Mouse (Mus musculus) embryo, embryonic 10.5 days (tissue): ENCODE data around the gene Rmi2.
"Not testable (repeated sequence)": the region's sequence is repeated elsewhere in the genome, so short reads cannot be mapped to it uniquely, and the experiment has no call there.

Experiments used
- DNase-seq: peaks from one replicate; pipeline ENCODE4 v3.0.0-alpha.2; 2015; ENCODE audit warnings: low spot score

Rmi2 gene

DNA sequence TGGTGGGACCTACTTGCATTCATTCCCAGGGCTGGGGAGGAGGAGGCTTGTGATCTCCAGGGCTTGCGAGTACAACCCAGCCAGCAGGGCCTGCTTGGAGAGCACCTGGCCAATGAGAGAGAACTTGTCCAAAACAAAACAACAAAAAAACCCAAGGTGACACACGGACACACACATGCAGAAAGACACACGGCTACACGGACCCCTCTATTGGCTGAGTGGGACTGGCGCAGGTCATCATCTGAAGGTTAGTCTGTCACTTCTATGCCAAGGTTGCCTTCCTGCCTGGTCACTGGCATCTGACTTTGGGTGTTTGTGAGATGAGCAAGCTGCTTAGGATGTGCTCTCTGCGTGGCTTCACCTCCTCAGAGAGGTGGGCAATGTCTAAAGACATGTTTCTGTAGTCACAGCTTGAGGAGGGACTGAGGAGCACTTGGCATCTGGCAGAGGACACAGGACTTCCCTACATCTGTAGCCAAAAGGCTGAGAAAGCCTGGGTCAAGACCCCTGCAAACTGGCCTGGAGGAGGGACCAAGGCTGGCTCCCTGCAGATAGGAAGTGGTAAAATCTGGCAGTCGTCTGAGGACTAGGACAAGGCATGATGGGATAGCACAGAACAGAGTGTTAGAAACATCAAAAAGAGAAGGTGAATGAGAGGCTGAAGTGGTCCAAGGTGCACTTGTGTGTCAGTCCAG, 6.9 kb upstream of the Rmi2 start:
- no peak for DNase-seq

DNA sequence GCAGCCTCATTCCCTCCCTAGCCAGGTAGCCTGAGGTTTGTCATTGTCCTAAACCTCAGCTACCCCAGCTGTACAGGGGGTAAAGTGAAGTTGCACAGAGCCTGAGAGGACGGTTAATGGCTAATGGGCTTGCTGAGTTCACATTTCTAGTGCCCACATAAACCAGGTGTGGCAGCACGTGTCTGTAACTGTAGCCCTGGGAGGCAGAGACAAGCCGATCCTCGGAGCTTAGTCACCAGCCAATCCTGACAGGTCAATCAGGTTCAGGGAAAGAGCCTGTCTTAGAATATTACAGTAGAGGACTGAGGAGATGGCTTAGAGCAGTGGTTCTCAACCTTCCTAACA, 6.4 kb upstream of the Rmi2 start:
- DNase-seq: no peak

DNA sequence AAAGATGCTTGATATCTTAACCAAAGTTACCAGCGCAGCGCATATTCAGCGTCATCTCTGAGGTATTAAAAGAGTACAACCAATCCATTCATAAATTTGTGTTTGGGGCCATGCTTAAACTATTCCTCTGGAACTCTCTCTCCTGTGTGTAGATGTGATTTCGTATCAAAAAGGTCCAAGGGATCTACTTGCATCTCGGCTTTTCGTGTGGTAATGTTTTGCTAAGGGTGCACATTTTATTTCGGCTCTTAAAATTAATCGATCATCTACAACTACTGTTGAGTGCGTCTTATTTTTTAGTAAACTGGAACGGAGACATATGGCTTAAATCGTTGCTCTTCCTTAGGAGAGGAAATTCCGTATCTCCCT, 333 bp upstream of the Rmi2 start:
- no peak for DNase-seq

DNA sequence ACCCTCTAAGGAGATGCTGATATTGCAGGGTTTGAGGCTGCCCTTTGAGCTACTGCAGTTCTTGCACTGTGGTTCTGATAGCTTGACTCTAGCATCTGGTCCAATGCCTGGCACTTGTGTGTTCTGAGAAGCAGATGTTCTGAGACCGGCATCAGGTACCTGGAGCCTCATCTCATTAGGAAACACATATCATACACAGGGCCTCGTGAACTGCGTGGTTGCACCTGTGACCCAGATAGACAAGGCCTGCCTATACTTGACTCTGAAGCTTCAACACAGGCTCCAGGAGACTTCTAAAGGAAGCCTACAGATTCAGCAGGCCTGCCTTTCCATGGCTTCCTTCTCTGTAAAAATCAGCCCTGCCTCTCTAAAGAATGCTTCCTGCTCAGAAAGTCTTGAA, 1.5 kb downstream of the Rmi2 start:
- DNase-seq: no peak

DNA sequence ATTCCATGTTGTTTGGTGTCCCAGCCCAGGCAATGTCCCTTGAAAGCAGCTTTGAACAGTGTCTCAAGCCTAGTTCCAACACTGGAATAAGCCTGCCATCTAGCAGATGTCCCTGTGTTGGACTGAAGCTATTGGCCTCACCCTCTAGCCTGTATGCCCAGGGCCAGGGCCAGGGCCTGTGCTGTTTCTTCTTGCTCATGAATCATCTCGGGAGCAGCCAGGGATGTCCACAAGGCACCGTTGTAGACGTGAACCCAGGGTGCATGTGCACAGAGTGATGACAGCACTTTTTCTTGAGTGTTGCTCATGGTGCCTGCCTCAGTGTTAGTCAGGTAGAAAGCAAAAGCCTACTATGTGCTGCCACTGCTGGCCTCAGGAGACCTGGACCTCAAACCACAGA, 2.4 kb downstream of the Rmi2 start:
- no peak for DNase-seq

DNA sequence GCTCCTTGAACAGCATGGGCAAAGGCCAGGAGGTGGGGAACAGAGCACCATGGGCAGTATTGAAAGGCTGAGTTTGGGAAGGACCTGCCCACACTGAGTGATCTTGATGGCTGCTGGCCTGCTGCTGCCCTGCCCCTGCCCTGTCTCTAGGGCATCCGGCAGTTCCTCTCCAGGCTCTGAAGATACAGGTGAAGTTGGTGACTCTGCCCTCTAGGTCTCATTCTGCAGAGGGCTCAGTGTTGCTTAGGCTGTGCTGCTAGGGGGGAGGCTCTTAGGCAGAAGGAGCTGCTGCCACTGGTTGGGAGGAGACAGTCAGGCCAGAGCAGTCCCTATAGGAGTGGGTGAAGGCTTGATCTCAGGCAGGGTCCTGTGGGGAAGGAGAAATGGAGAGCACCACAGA, 3.0 kb downstream of the Rmi2 start:
- no peak for DNase-seq

DNA sequence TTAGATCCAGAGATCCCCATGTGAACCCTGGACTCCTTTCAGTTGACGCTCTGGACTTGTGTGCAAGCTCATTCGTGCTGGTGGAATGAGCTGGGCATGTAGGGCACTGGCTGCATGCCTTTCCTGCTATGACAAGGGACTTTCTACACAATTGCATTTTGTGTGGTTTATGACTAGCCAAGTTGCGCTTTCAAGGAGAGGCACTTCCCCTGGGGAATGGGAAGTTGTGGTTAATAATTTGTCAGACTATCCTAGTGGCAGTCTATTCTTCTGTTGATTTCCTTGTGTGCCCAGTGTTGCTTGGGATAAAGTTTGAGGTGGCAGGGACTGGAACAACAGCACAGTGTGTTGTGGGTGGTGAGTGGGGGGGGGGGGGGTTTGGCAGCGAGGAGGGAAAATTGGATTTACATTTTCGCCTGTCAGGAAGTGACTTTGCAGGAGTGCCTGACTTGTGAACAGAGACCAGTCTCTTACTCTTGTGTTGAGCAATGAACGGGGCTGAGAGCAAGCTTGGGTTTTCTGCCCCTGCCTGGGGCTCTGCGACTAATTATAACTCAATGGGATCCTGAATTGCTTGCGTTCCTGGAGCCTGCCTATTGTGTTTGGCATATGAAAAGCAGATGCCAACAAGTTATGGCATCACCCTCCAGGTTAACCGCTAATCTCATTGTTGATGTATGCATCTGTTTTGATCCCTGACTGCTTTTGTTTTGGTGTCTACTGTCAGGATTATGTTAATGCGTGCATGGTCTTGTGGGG, 3.8 kb downstream of the Rmi2 start:
- peak; percentile 31 for DNase-seq

DNA sequence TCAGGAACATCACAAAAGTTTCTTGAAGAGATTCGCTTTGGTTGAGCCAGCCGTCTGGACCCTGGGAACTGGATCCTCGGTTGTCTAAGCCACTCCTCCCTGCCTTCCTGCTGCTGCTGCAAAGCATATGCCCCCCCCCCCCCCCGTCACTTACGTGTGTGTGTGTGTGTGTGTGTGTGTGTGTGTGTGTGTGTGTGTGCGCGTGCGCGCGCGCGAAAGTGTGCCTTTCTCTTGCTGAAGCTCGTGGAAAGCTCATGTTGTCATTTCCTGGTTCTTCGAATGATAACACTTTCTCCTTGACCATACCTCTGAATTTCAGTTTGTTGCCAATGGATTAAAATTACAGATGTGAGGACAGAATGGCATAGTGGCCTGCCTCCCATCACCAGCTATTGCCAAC, 5.2 kb downstream of the Rmi2 start:
- no peak for DNase-seq

DNA sequence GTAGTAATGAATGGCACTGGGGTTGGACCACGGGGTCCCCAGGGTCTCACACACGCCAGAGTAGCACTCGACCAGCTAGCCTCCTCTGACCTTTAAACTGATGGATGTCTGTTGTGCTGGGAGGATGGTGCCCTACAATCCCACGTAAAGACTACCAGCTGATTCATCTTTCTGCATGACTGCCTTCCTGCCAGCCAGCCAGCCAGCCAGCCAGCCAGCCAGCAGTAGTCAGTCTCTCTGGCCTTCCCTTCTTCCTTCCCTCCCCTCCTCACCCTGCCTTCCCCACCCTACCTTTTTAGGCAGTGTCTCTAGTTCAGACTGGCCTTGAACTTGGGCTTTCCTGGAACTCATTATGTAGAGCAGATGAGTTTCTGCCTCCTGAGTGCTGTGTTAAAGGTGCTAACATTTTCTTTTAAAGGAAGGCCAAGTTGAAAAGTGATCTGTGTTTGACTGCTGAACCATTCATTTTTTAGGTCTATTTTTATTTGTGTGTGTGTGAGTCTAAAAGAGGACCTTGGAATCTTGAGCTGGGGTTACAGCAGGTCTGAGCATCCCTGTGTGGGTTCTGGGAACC, 7.5 kb downstream of the Rmi2 start:
- no peak for DNase-seq

DNA sequence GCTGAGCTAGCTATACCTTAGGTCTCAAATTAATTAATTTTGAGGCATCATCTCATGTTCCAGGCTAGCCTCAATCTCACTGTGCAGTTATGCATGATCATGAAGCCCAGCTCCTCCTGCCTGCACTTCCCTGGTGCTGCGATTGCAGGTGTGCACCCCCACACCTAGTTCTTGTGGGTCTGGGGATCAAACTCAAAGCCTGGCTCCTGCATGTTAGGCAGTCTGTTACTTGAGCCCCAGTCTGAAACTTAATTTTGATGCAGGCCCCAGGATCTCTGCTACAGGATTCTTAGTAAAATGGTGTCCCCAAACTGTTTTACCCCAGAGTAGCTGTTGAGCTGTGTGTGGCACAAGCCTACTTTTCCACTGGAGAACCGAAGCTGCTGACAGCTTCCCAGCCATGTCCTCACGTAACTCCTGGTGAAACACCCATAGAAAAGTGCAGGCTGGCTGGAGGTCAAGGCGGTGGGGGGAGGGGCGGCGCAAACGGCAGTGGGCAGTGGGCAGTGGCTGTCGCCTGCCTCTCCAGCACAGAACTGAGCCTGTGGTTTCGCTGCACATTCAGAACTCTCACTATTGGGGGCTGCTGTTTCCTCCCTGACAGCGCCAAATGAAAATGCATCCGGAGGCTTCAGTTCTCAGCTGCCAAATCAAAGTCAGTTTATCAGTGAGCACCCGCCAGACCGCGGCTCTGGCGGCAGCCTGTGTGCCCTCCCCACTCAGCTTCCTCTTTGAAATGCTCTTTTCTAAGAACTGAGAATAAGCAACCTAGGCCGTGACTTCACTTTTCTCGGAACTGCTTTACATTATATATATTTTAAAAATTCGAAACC, 8.8 kb downstream of the Rmi2 start:
- DNase-seq: peak; percentile 51

DNA sequence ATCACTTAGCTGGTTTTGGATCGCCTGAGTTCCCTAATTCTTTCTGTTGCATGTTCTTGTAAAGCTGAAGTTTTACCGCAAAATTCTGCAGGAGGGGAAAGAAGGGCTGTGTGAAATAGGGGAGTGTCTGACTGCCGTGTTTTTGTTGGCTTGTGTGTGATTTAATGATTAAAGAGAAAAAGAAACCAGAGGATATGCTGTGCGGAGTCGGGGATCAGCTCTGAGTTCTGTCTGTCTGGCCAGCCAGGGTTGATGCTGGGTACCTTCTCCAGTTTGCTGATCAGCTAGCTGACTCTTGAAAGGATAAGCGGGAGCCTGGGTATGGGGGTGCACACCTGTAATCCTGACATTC, 9.4 kb downstream of the Rmi2 start:
- DNase-seq: no peak

DNA sequence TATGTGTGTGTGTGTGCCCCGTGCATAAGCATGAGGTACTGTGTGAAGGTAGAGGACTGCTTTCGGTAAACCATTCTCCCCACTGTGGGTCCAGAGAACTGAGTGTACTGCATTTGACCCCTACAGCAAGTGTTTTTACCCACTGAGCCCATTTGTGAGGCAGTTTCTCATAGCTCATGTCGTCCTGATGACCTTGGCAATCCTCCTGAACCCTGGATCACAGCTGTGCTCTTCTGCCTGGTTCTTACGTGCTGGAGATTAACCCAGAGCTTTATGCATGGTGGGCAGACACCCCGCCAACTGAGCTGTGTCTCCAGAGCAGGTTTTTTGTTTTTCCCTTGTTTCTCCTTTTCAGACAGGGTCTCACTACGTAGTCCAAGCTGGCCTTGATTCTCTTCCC, 11.1 kb downstream of the Rmi2 start:
- DNase-seq: no peak

DNA sequence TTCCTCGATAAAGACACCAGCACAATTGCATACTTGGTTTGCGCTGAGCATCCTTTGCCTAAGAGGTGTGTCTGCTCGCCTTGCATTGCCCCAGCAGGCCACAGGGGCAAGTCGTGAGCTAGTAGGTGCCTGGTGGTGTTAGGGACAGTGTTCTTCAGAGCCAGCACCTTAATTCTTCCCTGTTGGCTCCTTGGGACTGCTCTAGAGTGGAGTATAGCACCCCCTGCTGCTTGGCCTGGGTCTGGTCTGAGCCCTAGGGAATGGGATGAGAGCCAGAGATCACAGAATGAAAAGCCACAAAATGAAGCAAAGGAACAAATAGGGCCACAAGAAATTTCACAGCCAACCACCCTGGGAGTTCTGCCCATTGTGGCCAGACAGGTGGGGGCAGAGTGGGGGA, 11.6 kb downstream of the Rmi2 start:
- DNase-seq: peak; percentile 58

DNA sequence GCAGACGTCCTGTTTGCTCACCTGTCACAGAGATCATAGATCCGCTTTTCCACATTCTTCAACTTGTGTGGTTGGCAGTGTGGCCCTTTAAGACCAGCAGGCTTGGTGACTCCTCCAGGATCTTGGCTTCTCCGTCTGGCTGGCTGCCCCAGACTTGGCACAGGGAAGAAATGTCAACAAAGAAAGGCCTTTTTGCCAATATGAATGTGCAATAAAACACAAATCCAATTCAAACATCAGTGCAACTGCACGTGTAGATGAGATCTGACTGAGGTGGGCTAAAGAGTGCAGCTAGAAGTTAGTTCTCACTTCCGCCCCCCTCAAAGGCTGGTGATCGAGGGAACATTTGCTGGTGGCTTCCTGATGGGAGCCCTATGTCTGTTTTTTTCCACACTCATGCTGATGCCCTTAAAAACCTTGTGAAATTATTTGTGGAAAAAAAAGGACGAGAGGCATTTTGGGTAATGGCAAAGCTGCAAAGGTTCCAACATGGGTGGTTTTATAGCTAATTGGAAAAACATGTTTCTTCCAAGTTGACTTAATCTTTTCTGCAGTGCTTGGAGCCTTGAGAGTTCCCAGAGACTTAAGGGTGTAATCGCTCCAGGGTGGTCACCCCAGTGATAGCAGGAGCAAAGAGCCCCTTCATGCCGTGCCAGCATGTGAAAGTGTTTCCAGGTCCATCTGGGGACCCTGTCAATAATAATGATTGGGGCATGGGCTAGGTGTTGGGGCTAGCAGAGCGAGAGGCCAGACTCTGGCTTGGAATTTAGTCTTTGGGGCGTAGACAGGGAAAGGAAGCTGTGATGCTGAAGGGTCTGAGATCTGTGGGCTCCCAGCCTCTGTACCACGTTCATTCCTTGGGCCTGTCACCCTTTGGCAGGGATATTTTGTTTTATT, 15.4 kb downstream of the Rmi2 start:
- peak; percentile 26 for DNase-seq

DNA sequence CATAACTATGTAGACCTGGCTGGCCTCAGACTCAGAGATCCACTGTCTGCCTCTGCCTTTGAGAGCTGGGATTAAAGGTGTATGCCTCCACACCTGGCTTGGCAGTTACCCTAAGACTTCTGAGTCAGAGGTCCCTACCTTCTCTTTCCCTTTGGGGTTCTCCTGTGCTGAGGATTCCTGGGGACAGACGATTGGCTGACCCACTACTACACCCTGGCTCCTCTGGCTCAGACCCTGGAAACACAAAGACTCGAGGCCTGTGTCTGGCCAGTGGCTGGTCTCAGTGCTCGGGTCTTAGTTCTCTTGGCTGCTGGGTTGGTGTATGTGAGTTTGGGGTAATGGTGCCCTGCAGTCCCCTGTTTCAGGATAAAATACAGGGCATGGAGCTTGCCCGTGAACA, 16.0 kb downstream of the Rmi2 start:
- no peak for DNase-seq

DNA sequence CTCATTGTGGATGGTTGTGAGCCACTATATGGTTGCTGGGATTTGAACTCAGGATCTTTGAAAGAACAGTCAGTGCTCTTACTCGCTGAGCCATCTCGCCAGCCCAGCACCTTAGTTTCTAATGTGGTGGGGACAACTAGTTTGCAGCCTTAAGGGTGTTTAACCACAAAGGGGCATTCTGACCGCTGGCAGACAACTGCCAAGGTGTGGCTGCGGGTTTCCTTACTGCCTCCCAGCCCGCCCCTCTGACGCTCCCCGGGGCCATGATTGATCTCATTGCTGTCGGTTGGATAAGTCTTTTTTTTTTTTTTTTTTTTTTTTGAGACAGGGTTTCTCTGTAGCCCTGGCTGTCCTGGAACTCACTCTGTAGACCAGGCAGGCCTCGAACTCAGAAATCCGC, 17.4 kb downstream of the Rmi2 start:
- DNase-seq: not testable (repeated sequence)

DNA sequence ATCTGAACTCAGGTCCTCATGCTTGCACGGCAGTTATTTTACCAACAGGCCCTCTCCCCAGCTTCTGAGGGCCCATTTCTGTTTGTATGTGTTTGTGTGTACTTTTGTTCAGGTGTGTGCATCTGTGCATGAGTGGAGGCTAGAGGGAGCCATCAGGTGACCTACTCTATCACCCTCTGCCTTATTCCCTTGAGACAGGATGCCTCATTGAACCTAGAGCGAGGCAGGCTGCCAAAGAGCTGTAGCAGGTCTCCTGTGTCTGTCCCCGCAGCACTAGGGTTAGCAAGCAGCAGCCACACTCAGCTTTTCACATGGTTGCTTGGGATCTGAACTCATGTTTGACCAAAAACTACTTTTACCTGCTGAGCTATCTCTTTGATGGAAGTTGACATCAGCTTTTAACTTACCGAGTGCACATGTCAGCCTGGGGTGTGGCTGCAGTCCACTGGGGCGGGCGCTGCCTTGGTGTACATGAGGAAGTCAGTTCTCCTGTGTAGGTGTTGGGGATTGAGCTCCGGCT, 24.9 kb downstream of the Rmi2 start:
- no peak for DNase-seq

DNA sequence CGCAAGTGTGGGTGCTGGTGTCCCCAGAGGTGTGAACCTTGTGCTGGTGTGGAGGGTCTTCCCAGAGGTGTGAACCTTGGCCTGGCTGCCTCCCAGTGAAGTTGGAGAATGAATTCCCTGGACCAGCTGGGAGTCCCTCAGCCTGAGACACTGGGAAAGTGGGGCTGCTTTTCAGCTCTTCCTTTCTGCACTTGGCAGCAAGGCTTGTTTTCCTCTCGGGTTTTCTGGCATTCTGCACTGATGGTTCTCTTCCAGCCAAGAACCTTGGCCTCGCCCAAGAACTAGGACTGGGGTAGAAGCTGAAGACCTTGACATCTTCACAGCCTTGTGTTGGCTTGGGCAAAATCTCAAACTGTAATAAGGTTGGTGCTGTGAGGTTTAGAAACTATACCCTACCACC, 26.5 kb downstream of the Rmi2 start:
- no peak for DNase-seq

DNA sequence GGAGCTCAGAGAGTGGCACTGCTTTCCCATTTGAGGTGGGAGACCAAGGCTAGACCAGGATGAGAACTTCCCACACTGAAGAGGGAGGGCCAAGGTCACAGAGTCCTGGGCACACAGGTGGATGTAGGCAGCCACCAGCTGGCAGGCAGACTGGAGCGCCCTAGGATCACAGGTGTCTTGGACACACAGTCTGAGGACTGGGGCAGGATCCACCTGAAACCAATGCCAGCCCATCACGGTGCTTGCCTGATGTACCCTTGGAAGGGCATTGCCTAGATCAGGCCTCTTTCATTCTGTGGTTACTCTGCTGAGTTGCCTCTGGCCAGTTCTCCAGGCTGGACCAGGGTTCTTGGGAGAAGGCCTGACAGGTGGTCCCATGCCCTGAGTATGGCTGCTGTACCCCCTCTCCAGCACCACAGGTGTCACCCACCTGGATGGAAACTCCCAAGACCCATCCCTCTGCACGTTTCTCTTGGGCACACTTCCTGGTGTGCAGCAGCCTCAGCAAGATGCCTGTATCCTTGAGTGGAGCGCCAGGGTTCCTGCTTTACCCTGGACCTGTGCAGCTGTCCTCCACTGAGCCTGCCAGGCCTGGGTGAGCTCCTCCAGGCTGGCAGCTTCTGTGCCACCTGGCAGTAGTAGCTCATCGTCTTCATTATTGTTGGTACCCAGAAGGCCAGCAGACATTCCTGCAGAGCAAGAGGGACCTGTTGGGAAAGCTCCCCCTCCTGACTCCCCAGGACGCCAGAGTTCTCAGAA, 30.2 kb downstream of the Rmi2 start:
- DNase-seq: no peak

DNA sequence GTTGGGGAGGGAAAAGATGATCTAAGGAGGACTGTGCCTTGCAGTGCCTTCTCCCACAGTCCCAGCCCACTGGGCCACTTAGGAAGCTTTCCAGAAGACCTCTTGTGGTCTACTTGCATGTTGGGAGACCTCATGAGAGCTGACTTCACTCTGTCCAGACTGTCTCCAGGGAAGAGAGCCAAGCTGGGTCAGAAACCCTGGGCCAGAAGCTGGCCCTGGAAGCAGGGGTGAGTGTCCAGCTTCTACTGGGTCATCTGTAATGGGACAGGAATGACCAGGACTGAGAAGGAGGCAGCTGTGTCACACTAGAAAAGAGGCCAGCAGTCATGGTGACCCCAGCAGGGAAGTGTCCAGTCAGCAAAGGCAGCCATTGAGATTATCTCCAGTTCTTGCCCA, 30.7 kb downstream of the Rmi2 start:
- no peak for DNase-seq

DNA sequence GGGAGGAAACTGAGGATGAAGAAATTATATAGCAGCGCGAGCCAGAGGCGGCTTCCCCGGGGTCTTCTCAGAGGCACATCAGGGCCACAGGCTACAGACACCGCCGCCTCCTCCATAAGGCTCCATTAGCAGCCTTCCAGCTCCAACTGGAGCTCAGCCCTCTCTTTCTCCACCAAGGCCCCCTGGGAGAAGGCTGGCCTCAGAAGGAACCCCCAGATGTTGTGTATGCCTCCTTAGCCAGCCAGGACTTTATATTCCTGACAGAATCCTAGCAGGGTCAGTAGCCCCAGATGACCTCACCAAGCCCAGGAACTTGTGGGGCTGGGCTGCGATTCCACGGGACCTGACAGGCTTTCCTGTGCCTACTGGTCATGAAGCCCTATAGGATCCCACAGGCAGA, 32.0 kb downstream of the Rmi2 start:
- no peak for DNase-seq
